In genomic region chr3:153173567-153173966, GRCm38 (mm10) we compare ENCODE assay signal across 34 mouse cellular contexts.
A peak's percentile ranks its signal among the peaks of the same experiment; 100 is the strongest.
DNase-seq lines count a peak whose midpoint lies in the region; ATAC-seq and TF ChIP-seq lines count a peak whose summit lies in the region.
"Had no signal": no experiment of that assay in that cellular context is flagged by ENCODE, and none has a peak within 500 bp of the region (broad histone marks: within the 10 kb centered on the region; RNA-seq: fewer than 3 reads in every experiment).

No protein-coding gene starts in this region.

- dilution Hi-C loops in CH12.LX (cut with MboI; ENCODE audit: extremely low pct_ligation_motif_present, extremely low pct_unique_long_range_greater_than_20kb, low sequenced_read_pairs), result no loop called here

- 91% methylated on average over 2 of the region's 2 CpGs for WGBS in forebrain, postnatal 0 days

- no peak overlapping the region for H3K27ac ChIP-seq in CH12.LX (ENCODE audit: insufficient read depth, low read depth)
- H3K27ac ChIP-seq in ES-E14 (ENCODE audit: insufficient read depth, low read depth, low read length, poor library complexity, severe bottlenecking), result no peak overlapping the region
- H3K27ac ChIP-seq in forebrain, postnatal 0 days (ENCODE audit: low read depth, low read length), result no peak overlapping the region
- H3K27ac ChIP-seq: embryonic facial prominence, embryonic 10.5 days; embryonic facial prominence, embryonic 15.5 days; forebrain, embryonic 12.5 days; heart, embryonic 13.5 days; limb, embryonic 10.5 days; limb, embryonic 15.5 days; liver, embryonic 13.5 days; midbrain, embryonic 10.5 days; midbrain, embryonic 15.5 days; stomach, embryonic 15.5 days had no signal

- TF ChIP-seq POLR2A in CH12.LX (IDR thresholded peaks at IDR 0.05; ENCODE audit: low read depth, low read length), result no peak

- H3K4me1 ChIP-seq in CH12.LX (ENCODE audit: control insufficient read depth in 1 of 2, insufficient read depth in 2 of 2) (peaks cover 4 to 26% of the 10 kb centered on the region in 2 experiments), ES-E14 (ENCODE audit: control insufficient read depth in 2 of 2, insufficient read depth in 2 of 2, low read length in 2 of 2, poor library complexity in 1 of 2) (no peaks in the 10 kb centered on the region)
- H3K4me1 ChIP-seq in forebrain, postnatal 0 days (ENCODE audit: insufficient read depth), result no peaks in the 10 kb centered on the region
- H3K4me1 ChIP-seq: embryonic facial prominence, embryonic 10.5 days; embryonic facial prominence, embryonic 15.5 days; heart, embryonic 13.5 days; limb, embryonic 10.5 days; limb, embryonic 15.5 days; liver, embryonic 13.5 days; midbrain, embryonic 10.5 days; stomach, embryonic 15.5 days had no signal

- DNase-seq in CH12.LX (ENCODE audit: extremely low read depth) (peak; percentile 59), ES-E14 (ENCODE audit: low read depth, low spot score) (peak; percentile 54), ZHBTc4 (ENCODE audit: low read depth, low spot score) (peak; percentile 75)
- peak; percentile 5 for DNase-seq in induced T-regulatory cell, adult 2 months (ENCODE audit: low read depth)
- no peak for DNase-seq in forebrain, postnatal 0 days
- no peak for DNase-seq in gastrocnemius, postnatal 25 days
- no peak for DNase-seq in cerebellum, postnatal 25 days
- no peak for DNase-seq in urinary bladder, postnatal 4 days (ENCODE audit: low spot score in 2 of 2)
- DNase-seq: adrenal gland, postnatal 14 days; cerebellum, adult 18-20 months; cerebellum, postnatal 10 days; gastrocnemius, postnatal 10 days; heart, postnatal 14 days; kidney, adult 9 months; kidney, postnatal 10 days; liver, embryonic 13.5 days; lung, adult 18-20 months; lung, postnatal 4 days; thymus, adult 18-20 months; thymus, postnatal 36 days had no signal

- no peak overlapping the region for H3K4me2 ChIP-seq in CH12.LX (ENCODE audit: insufficient read depth, low read depth, poor library complexity, severe bottlenecking)
- no peak overlapping the region for H3K4me2 ChIP-seq in forebrain, postnatal 0 days (ENCODE audit: low read depth)
- H3K4me2 ChIP-seq: embryonic facial prominence, embryonic 15.5 days; forebrain, embryonic 12.5 days; heart, embryonic 13.5 days; limb, embryonic 15.5 days; liver, embryonic 13.5 days; midbrain, embryonic 15.5 days; stomach, embryonic 15.5 days had no signal

- no peaks in the 10 kb centered on the region for H3K79me2 ChIP-seq in CH12.LX (replicated peaks; ENCODE audit: control insufficient read depth, extremely low read depth, insufficient read depth, poor library complexity, severe bottlenecking)

- no peak for TF ChIP-seq RAD21 in CH12.LX (IDR thresholded peaks at IDR 0.05; ENCODE audit: low read depth, low read length)

- no peaks in the 10 kb centered on the region for H3K27me3 ChIP-seq in CH12.LX (replicated peaks)
- no peaks in the 10 kb centered on the region for H3K27me3 ChIP-seq in forebrain, postnatal 0 days (ENCODE audit: insufficient read depth, low read length)
- H3K27me3 ChIP-seq: embryonic facial prominence, embryonic 15.5 days; forebrain, embryonic 12.5 days; heart, embryonic 13.5 days; limb, embryonic 15.5 days; liver, embryonic 13.5 days; midbrain, embryonic 15.5 days; stomach, embryonic 15.5 days had no signal

- H3K9ac ChIP-seq in CH12.LX (ENCODE audit: insufficient read depth, low read depth), result no peak overlapping the region
- H3K9ac ChIP-seq in ES-E14 (ENCODE audit: insufficient read depth, low read depth, low read length, poor library complexity, severe bottlenecking), result no peak overlapping the region
- H3K9ac ChIP-seq in forebrain, postnatal 0 days, result no peak overlapping the region
- H3K9ac ChIP-seq: embryonic facial prominence, embryonic 15.5 days; forebrain, embryonic 12.5 days; heart, embryonic 13.5 days; limb, embryonic 15.5 days; liver, embryonic 13.5 days; midbrain, embryonic 15.5 days; stomach, embryonic 15.5 days had no signal

- no peak overlapping the region for H3K4me3 ChIP-seq in CH12.LX (replicated peaks in 1 of 3; ENCODE audit: low read depth in 2 of 3, low read length in 2 of 3, poor library complexity in 1 of 3)
- H3K4me3 ChIP-seq in ES-E14 (ENCODE audit: insufficient read depth in 1 of 2, low read depth in 1 of 2, low read length in 2 of 2, poor library complexity in 1 of 2, severe bottlenecking in 1 of 2), result no peak overlapping the region
- no peak overlapping the region for H3K4me3 ChIP-seq in forebrain, postnatal 0 days (ENCODE audit: low read depth, low read length)
- H3K4me3 ChIP-seq: embryonic facial prominence, embryonic 10.5 days; embryonic facial prominence, embryonic 15.5 days; forebrain, embryonic 12.5 days; heart, embryonic 13.5 days; limb, embryonic 10.5 days; limb, embryonic 15.5 days; liver, embryonic 13.5 days; midbrain, embryonic 10.5 days; midbrain, embryonic 15.5 days; stomach, embryonic 15.5 days had no signal

- H3K9me3 ChIP-seq in CH12.LX (replicated peaks; ENCODE audit: low read length), result no peaks in the 10 kb centered on the region
- no peaks in the 10 kb centered on the region for H3K9me3 ChIP-seq in ES-E14 (ENCODE audit: control insufficient read depth, insufficient read depth, low read depth, low read length)
- no peaks in the 10 kb centered on the region for H3K9me3 ChIP-seq in forebrain, postnatal 0 days (ENCODE audit: low read length)
- H3K9me3 ChIP-seq: embryonic facial prominence, embryonic 10.5 days; embryonic facial prominence, embryonic 15.5 days; forebrain, embryonic 12.5 days; G1E; heart, embryonic 13.5 days; limb, embryonic 10.5 days; limb, embryonic 15.5 days; liver, embryonic 13.5 days; midbrain, embryonic 10.5 days; midbrain, embryonic 15.5 days; stomach, embryonic 15.5 days had no signal

- TF ChIP-seq CTCF in CH12.LX (conservative IDR thresholded peaks at IDR 0.05 in 1 of 2, IDR thresholded peaks at IDR 0.05 in 1 of 2; ENCODE audit: low read depth in 2 of 2, low read length in 2 of 2), result no peak
- no peak for TF ChIP-seq CTCF in forebrain, postnatal 0 days (IDR thresholded peaks at IDR 0.05; ENCODE audit: low read depth)

- in situ Hi-C loops in CH12.LX (cut with MboI; ENCODE audit: low pct_ligation_motif_present, low pct_unique_long_range_greater_than_20kb, low sequenced_read_pairs) (no loop called here), ES-E14 (cut with MboI; ENCODE audit: low sequenced_read_pairs in 2 of 2, unreplicated experiment in 2 of 2) (no loop called here)

- no peak for ATAC-seq in forebrain, postnatal 0 days
- ATAC-seq: CD4-positive, CD25-positive, alpha-beta regulatory T cell, adult 4 months; hindbrain, embryonic 16.5 days; intestine, postnatal 0 days; lung, postnatal 0 days; midbrain, embryonic 15.5 days had no signal

- H3K36me3 ChIP-seq in CH12.LX (replicated peaks in 1 of 2; ENCODE audit: control insufficient read depth in 1 of 2, insufficient read depth in 1 of 2, low read length in 1 of 2), result no peaks in the 10 kb centered on the region
- H3K36me3 ChIP-seq in ES-E14 (ENCODE audit: control insufficient read depth, insufficient read depth, low read length, poor library complexity, severe bottlenecking), result no peaks in the 10 kb centered on the region
- no peaks in the 10 kb centered on the region for H3K36me3 ChIP-seq in forebrain, postnatal 0 days (ENCODE audit: insufficient read depth)
- H3K36me3 ChIP-seq: embryonic facial prominence, embryonic 10.5 days; embryonic facial prominence, embryonic 15.5 days; forebrain, embryonic 12.5 days; G1E; heart, embryonic 13.5 days; limb, embryonic 10.5 days; limb, embryonic 15.5 days; liver, embryonic 13.5 days; midbrain, embryonic 10.5 days; midbrain, embryonic 15.5 days; stomach, embryonic 15.5 days had no signal

- TF ChIP-seq EP300 in CH12.LX (IDR thresholded peaks at IDR 0.05; ENCODE audit: low read length), result 0 out of 2 replicates have a peak, but pooled peaks have one; percentile 17

TF ChIP-seq in CH12.LX, 34 proteins besides CTCF, POLR2A, EP300 and RAD21:
- TF ChIP-seq UBTF (IDR thresholded peaks at IDR 0.05; ENCODE audit: low read depth, low read length) (no peak), ELF1 (IDR thresholded peaks at IDR 0.05; ENCODE audit: low read depth, low read length) (0 out of 2 replicates have a peak, but pooled peaks have one; percentile 5), MEF2A (IDR thresholded peaks at IDR 0.05; ENCODE audit: borderline replicate concordance, low read depth, low read length) (no peak), USF1 (IDR thresholded peaks at IDR 0.05; ENCODE audit: low read depth, low read length) (no peak), MXI1 (IDR thresholded peaks at IDR 0.05; ENCODE audit: low read depth, low read length) (no peak)

TF ChIP-seq in ES-E14, 5 proteins besides CTCF, POLR2A, EP300 and RAD21:
- TF ChIP-seq CHD2 (IDR thresholded peaks at IDR 0.05; ENCODE audit: low read depth, low read length), result no peak
- TF ChIP-seq HCFC1 (IDR thresholded peaks at IDR 0.05; ENCODE audit: borderline replicate concordance, insufficient read depth, low read length), result no peak
- TF ChIP-seq MAFK (IDR thresholded peaks at IDR 0.05; ENCODE audit: insufficient read depth, low read depth, low read length), result no peak
- no peak for TF ChIP-seq ZC3H11A (IDR thresholded peaks at IDR 0.05; ENCODE audit: borderline replicate concordance, low read depth, low read length)
- TF ChIP-seq ZNF384 (IDR thresholded peaks at IDR 0.05; ENCODE audit: low read depth, low read length), result no peak

Comparison
In these comparisons a context has a peak if more than half of its experiments do, and no peak if none do; other contexts are left out.
1. DNase-seq: peak in CH12.LX (single experiment), ES-E14 (single experiment), ZHBTc4 (single experiment) and induced T-regulatory cell, adult 2 months (single experiment); none in forebrain, postnatal 0 days (single experiment), gastrocnemius, postnatal 25 days (single experiment), cerebellum, postnatal 25 days (0 of 2) and urinary bladder, postnatal 4 days (0 of 2).